Mouse (Mus musculus) left cerebral cortex, postnatal 10 days (tissue): ENCODE results near the gene Asic1. TPM values are rescaled to one million over a fixed set of nuclear protein-coding genes. Genes with fewer than 3 reads are reported as not detected.

ENCODE experiments used
- DNase-seq, 2 experiments: peaks; one replicate each; pipeline ENCODE4 v3.0.0; 2021 to 2022; ENCODE audit warnings: low spot score in 2 of 2, mixed read lengths in 1 of 2; ENCODE audit errors: extremely low spot score in 1 of 2
- intact Hi-C: fragments of 180-260 bp; cut with DNase I; formaldehyde crosslinking; loops from one replicate; pipeline ENCODE4 v1.15.1; 2025
- total RNA-seq, 2 experiments: library from RNA; stranded (reverse); gene quantifications; 2 replicates each; pipeline ENCODE4 v1.2.3; 2021

The Asic1 gene
- 10 to 100 TPM; 94.8 to 99.2 TPM for total RNA-seq

GRCm38 (mm10) chr15:99670154-99670821 lies at the start of gene Asic1:
Asic1 (plus strand) TSS chr15:99670368.
- peak in 1 of 2 experiments; percentile 80 for DNase-seq
- intact Hi-C loops = loop anchor here (5.0 kb wide), 1 partner anchor 173 kb away; no protein-coding TSS in a partner anchor

GRCm38 (mm10) chr15:99622063-99622462 lies 48.1 kb upstream of the Asic1 start:
- intact Hi-C loops = no loop called here
- DNase-seq = no peak

DNA sequence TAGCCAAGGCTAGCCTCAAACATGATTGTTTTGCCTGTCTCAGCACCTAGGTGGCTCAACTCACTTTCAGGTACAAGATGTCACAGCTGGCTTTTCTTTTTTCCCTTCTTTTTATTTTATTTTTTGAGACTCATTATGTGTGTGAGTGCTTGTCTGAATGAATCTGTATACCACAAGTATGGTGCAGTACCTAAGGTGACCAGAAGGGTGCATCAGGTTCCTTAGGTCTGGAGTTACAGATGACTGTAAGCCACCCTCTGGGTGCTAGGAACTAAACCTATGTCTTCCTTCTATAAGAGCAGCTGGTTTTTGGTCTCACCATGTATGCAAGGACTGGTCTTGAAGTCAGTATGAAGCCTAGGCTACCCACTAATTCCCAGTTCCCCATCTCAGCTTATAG lies 38.5 kb upstream of the Asic1 start:
- intact Hi-C loops = no loop called here
- DNase-seq = peak in 1 of 2 experiments; percentile 10

DNA sequence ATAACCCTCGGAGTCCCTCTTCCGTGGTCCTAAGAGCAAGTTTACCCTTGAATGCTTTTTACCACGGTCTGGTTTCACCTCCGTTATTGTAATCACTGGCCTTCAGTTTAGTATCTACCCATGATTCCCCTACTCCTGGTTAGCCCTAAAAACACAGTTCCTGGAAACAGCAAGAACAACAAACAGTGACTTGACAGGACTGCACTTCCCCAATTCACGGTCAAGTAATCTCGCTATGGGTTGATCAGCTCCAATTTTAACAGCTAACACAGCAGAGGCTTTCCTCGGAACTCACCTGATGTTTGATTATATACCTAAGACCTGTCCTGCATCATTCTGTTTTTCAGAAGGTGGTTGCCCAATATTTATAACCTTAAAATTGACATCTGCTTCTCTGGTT lies 35.5 kb upstream of the Asic1 start:
- no peak for DNase-seq
- intact Hi-C loops = no loop called here

- intact Hi-C loops = no loop called here
- DNase-seq = no peak
These were observed 32.6 kb upstream of the Asic1 start for GRCm38 (mm10) chr15:99637405-99638123.

DNA sequence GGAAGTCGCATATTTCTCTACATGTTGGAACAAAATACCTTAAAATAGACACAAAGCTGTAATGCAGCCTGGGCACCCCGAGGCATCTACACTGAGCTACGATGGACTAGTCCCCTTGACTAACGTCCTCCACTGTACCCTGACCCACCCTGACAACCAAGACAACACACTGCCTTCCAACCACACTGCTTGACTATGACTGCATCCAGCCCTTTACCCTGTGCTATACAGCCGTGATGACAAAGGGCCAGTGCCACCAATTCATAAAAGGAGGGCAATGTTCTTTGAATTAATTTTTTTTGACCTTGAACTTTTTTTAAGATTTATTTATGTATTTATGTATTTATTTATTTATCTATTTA lies 32.1 kb upstream of the Asic1 start:
- DNase-seq = no peak
- intact Hi-C loops = no loop called here

DNA sequence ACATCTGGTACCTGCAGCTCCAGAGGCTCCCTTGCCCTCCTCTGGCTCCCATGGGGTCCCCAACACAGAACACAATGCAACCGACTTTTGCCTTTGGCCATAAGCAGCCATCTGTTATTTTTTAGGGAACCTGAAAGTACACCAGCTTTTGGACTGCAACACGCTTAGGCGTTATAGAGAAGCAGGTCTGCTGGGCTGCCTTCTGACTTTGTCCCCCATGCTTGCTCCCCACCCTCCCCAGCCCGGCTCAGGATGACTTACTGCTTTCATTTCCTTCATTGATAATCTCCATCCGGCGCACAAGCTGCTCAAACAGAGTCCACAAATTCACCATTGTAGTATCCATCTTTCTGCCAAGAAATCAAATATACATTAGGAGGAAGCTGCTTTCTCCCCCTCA lies 27.5 kb upstream of the Asic1 start:
- intact Hi-C loops = no loop called here
- no peak for DNase-seq

DNA sequence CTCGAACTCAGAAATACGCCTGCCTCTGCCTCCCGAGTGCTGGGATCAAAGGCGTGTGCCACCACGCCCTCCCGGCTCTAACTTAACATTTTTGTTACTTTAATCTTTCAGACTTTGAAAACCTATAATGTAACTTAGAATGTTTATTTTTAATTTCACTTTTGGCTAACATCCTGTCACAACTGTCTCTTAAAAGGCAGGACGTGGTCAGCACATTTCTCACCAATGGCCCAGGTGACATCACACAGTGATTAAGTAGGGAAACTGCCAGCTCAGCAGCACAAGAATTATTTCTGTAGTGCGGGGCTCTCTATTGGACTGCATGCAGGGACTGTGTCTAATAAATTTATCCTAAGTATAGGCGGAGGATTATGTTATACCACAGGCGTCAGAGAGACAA lies 26.3 kb upstream of the Asic1 start:
- no peak for DNase-seq
- intact Hi-C loops = no loop called here

DNA sequence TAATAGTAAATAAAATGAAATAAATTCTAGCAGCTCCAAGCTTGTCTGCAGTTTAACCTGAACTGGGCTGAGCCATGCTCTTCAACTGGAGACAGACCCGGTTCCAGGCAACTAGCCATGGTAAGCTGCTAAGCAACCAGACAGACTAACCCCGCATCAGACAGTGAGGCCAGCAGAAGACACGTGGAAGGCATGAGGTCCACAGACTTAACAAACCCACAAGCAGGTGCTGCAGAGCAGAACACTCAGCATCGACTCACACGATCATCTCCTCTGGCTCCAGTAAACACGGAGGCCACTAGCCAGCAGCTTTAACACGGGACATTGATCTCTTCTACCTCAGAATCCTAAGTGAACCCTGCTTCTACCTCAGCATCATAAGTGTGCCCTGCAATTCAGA lies 25.4 kb upstream of the Asic1 start:
- peak in 1 of 2 experiments; percentile 53 for DNase-seq
- intact Hi-C loops = no loop called here

DNA sequence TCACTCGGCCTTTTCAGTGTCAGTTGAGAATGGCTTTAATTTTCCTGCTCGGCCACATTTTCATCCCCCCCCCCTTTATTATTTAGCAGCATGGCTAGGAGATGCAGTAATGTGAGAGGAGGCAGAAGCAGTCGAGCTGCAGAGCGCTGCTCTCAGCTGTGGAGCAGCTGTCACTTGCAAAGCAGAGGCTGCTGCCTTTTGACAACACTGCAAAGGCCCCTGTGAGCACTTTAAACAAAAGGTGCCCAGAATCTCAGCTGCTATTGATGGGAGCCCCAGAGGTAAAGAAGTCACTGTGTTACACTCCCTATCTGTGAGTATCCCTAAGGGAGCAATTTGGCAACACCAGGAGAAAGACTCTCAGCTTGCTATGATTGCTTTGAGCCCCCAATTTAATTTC lies 21.8 kb upstream of the Asic1 start:
- intact Hi-C loops = no loop called here

GRCm38 (mm10) chr15:99649067-99649761 lies 21.0 kb upstream of the Asic1 start:
- intact Hi-C loops = no loop called here
- no peak for DNase-seq

More for the DNA sequence above, 21.8 kb upstream of the Asic1 start:
- peak in 1 of 2 experiments; percentile 12 for DNase-seq

DNA sequence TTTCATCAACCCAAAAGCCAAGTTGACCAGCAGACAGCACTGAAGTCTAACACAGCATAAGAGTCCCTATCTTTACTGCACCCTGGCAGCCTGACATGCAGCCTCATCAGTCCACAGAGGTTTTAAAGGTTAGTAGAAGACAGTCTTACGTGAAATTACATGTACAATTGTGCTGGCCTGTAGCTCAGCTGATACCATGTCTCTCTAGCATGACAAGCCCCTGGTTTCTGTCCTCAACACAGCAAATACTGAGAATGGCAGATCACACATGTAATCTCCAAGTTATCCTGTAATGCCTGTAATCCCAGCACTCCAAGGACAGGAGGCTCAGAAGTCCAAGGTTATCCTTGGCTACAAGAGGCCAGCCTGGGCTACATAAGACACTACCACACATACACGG lies 19.9 kb upstream of the Asic1 start:
- intact Hi-C loops = no loop called here
- no peak for DNase-seq

DNA sequence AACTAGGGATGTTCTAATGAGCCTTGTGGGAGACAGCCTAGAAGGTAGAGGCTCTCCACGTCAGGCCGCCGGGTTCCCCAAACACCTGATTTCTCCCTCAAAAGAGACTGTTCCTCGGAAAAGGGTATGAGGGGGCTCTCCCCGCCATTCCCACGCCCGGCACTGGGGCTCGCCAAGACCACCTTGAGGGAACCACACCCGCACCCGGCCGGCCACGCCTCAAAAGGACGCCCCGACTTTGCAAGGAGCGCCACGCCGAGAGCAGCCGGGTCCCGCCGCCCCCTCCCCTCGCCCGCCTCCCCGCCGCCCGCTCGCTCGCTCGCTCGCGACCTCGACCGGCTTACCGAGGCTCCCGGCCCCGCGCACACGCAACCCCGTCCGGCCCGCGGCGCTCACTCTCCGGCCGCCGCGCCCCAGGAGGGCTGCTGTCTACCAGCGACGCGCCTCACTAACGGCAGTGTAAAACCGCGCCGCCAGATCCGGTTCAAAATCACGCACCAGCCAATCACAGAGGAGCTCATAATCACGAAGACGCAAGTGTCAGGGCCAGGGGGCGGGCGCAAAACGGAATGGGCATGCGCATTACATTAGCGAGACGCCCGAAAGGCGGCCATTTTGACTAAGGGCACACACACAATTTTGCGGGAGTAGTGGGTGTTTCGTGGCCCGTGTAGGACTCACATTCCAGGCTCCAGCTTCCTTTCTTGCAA lies 18.9 kb upstream of the Asic1 start, which contains the start of gene Racgap1:
Gene Racgap1, minus strand, starts transcription at position 494 of the 710 bp plus-strand sequence.
- intact Hi-C loops = no loop called here
- peak; percentile 96 to 97 for DNase-seq

DNA sequence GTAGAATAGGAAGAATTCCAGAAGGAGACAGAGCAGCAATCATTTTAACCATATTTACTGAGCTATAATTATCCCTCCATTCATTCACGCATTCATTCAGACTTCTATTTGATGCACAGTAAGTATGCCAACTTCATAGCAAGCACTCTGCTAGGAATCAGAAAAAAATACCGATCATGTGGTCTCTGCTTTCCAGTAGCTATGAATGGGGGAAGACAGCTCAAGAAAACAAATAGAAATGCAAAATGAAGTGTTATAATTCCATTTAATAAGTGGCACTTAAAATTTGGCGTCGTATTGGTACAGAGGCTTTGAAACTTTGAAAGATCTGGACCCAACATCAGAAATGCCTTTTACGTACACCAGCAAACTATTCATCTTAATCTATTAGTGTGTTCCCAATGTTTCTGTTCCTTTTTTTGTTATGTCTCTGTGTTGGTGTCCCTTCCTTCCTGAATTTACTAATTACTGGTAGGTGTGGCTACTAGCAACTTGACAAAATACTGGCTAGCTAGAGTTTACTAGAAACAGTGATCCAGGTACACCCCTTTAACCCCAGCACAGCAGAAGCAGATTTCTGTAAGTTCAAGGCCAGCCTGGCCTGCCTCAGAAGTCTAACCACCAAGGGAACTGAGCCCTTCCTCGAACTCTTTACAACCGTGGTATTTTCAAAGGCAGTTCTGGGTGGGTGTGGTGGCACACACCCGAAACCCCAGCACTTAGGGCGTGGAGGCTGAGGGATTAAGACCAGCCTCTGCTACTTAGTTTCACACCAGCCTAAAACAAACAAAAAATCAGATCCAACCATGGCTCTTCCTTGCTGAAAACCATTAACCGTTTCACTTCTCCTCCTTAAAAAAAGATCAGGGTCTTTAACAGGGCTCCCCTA lies 17.9 kb upstream of the Asic1 start:
- intact Hi-C loops = no loop called here
- DNase-seq = no peak

GRCm38 (mm10) chr15:99653291-99653690 lies 16.9 kb upstream of the Asic1 start:
- intact Hi-C loops = no loop called here
- no peak for DNase-seq

- intact Hi-C loops = no loop called here
- DNase-seq = no peak
These were observed 16.3 kb upstream of the Asic1 start for GRCm38 (mm10) chr15:99653876-99654275.

DNA sequence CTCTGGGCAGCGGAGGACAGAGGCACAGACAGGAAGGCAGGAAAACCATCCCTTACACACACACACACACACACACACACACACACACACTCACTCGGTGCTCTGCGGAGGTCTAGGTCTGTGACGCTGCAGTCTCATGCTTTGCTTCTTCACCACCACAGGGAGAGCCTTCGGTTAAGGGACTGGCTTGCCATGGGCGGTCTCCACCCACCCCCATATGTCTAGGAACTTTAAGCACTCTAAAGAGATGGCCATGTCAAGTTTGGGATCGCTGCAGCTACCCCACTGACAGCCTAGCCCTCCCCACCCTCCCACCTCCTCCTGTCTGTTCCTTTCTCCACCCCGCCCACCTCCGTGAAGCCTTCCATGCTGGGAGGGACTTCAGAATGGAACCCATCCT lies 14.2 kb upstream of the Asic1 start:
- DNase-seq = no peak
- intact Hi-C loops = no loop called here

DNA sequence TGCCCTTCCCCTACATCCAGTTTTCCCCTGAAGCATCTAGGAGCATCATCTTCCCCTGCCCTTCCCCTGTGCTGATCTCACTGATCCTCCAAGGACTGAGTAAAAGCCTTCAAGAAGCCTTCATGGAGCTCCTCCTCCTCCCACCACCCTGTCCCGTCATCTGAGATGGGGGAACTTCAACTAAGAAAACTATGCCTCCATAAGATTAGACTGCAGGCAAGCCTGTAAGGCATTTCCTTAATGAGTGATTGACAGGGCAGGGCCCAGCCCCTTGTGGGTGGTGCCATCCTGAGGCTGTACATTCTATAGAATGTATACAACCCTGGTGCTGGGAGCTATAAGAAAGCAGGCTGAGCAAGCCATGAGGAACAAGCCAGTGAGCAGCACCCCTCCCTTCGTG lies 11.7 kb upstream of the Asic1 start:
- DNase-seq = no peak
- intact Hi-C loops = no loop called here
